Mouse (Mus musculus) ovary, postnatal 10 days (tissue): ENCODE measurements around the gene Vmn2r67.
"Not testable (repeated sequence)": the region's sequence is repeated elsewhere in the genome, so short reads cannot be mapped to it uniquely, and the experiment has no call there.

ENCODE experiments used
- DNase-seq: peaks from one replicate; pipeline ENCODE4 v3.0.0; 2022; ENCODE audit warnings: low spot score

Gene Vmn2r67

DNA sequence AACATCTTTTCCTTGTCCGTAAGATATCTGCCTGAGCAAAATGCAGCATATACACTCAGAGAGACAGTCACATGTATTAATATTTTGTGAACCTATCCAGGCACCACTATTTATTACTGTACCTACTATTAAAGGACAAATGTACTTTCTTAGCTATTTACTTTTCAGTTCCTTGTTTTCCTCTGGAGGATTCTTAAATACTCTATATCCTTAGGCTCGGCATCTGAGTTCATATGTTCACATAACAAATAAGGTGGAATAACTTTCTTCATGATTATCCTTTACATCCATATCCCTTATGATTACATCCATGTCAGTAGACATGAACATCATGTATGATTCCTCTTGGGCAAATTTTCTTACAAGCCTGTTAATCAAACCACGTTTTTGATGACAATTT is at the start of gene Vmn2r67:
Vmn2r67 (minus strand) TSS at position 101 of the 400 bp plus-strand sequence.
- no peak for DNase-seq

- not testable (repeated sequence) for DNase-seq
Observed at GRCm38 (mm10) chr7:85104531-85104930, 51.3 kb downstream of the Vmn2r67 start.
